Mouse (Mus musculus) Patski (cell line): ENCODE measurements around the gene Megf9. TPM values are rescaled to one million over a fixed set of nuclear protein-coding genes. Genes with fewer than 3 reads are reported as not detected.
A peak's percentile ranks its signal among the peaks of the same experiment; 100 is the strongest.

ENCODE experiments used
- ATAC-seq: fragments of 100-300 bp; one replicate; pipeline ENCODE4 v1.8.0; 2021
- CTCF ChIA-PET: fragments of 350-600 bp; sonication (Branson Sonifier 250); formaldehyde crosslinking; loops from one replicate; lab custom pipeline; 2022; ENCODE audit warnings: inconsistent platforms; lab: Charles Lee
- POLR2A ChIA-PET: fragments of 350-600 bp; sonication (Branson Sonifier 250); formaldehyde crosslinking; loops from one replicate; lab custom pipeline; 2022; ENCODE audit warnings: antibody characterized with exemption, inconsistent platforms; lab: Charles Lee
- DNase-seq: peaks from one replicate; pipeline ENCODE4 v3.0.0-alpha.2; 2011; ENCODE audit warnings: low read depth, low spot score
- H3K27me3 ChIP-seq: fragments of 371-371 bp; one replicate; pipeline ENCODE4 v1.5.1; 2021
- CTCF ChIP-seq: fragments of 100-300 bp; IDR thresholded peaks from one replicate; pipeline ENCODE4 v1.5.1; 2021
- in situ Hi-C: fragments of 300-500 bp; cut with MboI; formaldehyde crosslinking; loops from 3 replicates; pipeline ENCODE4 v1.11.1; 2018; ENCODE audit warnings: low pct_unique_long_range_greater_than_20kb, mixed read lengths
- polyA plus RNA-seq: library from polyadenylated mRNA; unstranded; gene quantifications from one replicate; pipeline ENCODE4 v1.2.3, GENCODE M21; 2021

Megf9 gene
- polyA plus RNA-seq, 1 experiment from 2014 or later, result 7.0 TPM

GRCm38 (mm10) chr4:70396701-70397100, 138.1 kb downstream of the Megf9 start:
- DNase-seq (no peak), ATAC-seq (peak; percentile 62)
- CTCF ChIA-PET, result interaction anchor here (1.0 to 1.3 kb wide), 2 partner anchors 12 to 42 kb away, joined by 4 read pairs; no protein-coding TSS in a partner anchor
- TF ChIP-seq CTCF, result no peak
- POLR2A ChIA-PET, result no interaction called here
- H3K27me3 ChIP-seq, result no peaks in the 10 kb centered on the region
- in situ Hi-C loops, result loop anchor here (5.0 kb wide), 1 partner anchor 34 kb away; no protein-coding TSS in a partner anchor

GRCm38 (mm10) chr4:70394736-70395135, 140.1 kb downstream of the Megf9 start:
- no peak for TF ChIP-seq CTCF
- CTCF ChIA-PET, result no interaction called here
- ATAC-seq (no peak), DNase-seq (no peak)
- POLR2A ChIA-PET, result no interaction called here
- in situ Hi-C loops, result loop anchor here (5.0 kb wide), 1 partner anchor 32 kb away; no protein-coding TSS in a partner anchor
- H3K27me3 ChIP-seq, result no peaks in the 10 kb centered on the region

GRCm38 (mm10) chr4:70391760-70392372, 142.9 kb downstream of the Megf9 start:
- no peak for DNase-seq
- no peak for ATAC-seq
- ChIA-PET CTCF (interaction anchor here (1.5 kb wide), 1 partner anchor 36 kb away, joined by 5 read pairs; no protein-coding TSS in a partner anchor), POLR2A (no interaction called here)
- H3K27me3 ChIP-seq, result no peaks in the 10 kb centered on the region
- TF ChIP-seq CTCF, result no peak
- in situ Hi-C loops, result no loop called here

- DNase-seq (no peak), ATAC-seq (no peak)
- H3K27me3 ChIP-seq, result no peaks in the 10 kb centered on the region
- ChIA-PET CTCF (interaction anchor here (1.5 kb wide), 1 partner anchor 35 kb away, joined by 5 read pairs; no protein-coding TSS in a partner anchor), POLR2A (no interaction called here)
- TF ChIP-seq CTCF, result no peak
- in situ Hi-C loops, result no loop called here
Measured at GRCm38 (mm10) chr4:70391073-70391472, 143.7 kb downstream of the Megf9 start.

- CTCF ChIA-PET, result no interaction called here
- no peaks in the 10 kb centered on the region for H3K27me3 ChIP-seq
- no peak for TF ChIP-seq CTCF
- ATAC-seq (no peak), DNase-seq (no peak)
- in situ Hi-C loops, result no loop called here
- POLR2A ChIA-PET, result no interaction called here
Measured at GRCm38 (mm10) chr4:70386206-70386605, 148.6 kb downstream of the Megf9 start.

GRCm38 (mm10) chr4:70377359-70377758, 157.4 kb downstream of the Megf9 start:
- CTCF ChIA-PET, result no interaction called here
- TF ChIP-seq CTCF, result no peak
- no peak for DNase-seq
- no peak for ATAC-seq
- in situ Hi-C loops, result no loop called here
- no peaks in the 10 kb centered on the region for H3K27me3 ChIP-seq
- POLR2A ChIA-PET, result no interaction called here

Other genes starting within 250 kb of the Megf9 start
- 36.3 TPM for gene Cdk5rap2, start 124.6 kb downstream of the Megf9 start, polyA plus RNA-seq